Mouse (Mus musculus) hindbrain, embryonic 13.5 days (tissue): Measurements from ENCODE around the gene Sptan1. TPM values are rescaled to one million over a fixed set of nuclear protein-coding genes. Genes with fewer than 3 reads are reported as not detected.

Source experiments
- ATAC-seq: fragments of 200-750 bp; cut with Nextera tagmentation; 2 replicates; pipeline ENCODE4 v1.8.0; 2017; ENCODE audit warnings: moderate TSS enrichment; ENCODE audit not compliant: low FRiP score
- H3K27ac ChIP-seq: fragments of 300-500 bp; sonication (generic); 2 replicates; pipeline ENCODE4 v1.5.1; 2015; ENCODE audit warnings: inconsistent platforms, mild to moderate bottlenecking, moderate library complexity
- H3K27me3 ChIP-seq: fragments of 300-500 bp; sonication (generic); 2 replicates; pipeline ENCODE4 v1.6.1; 2015; ENCODE audit warnings: mild to moderate bottlenecking, inconsistent platforms
- H3K36me3 ChIP-seq: fragments of 300-500 bp; sonication (generic); 2 replicates; pipeline ENCODE4 v1.6.1; 2015; ENCODE audit warnings: mild to moderate bottlenecking, inconsistent platforms
- H3K4me1 ChIP-seq: fragments of 300-500 bp; sonication (generic); replicated peaks from 2 replicates; pipeline ENCODE4 v1.6.1; 2015; ENCODE audit warnings: inconsistent platforms
- H3K4me2 ChIP-seq: fragments of 300-500 bp; sonication (generic); 2 replicates; pipeline ENCODE4 v1.6.1; 2015; ENCODE audit warnings: inconsistent platforms, mild to moderate bottlenecking, moderate library complexity
- H3K4me3 ChIP-seq: fragments of 300-500 bp; sonication (generic); 2 replicates; pipeline ENCODE4 v1.5.1; 2015; ENCODE audit warnings: mild to moderate bottlenecking, inconsistent platforms
- H3K9ac ChIP-seq: fragments of 300-500 bp; sonication (generic); 2 replicates; pipeline ENCODE4 v1.6.1; 2015; ENCODE audit warnings: mild to moderate bottlenecking, inconsistent platforms
- H3K9me3 ChIP-seq: fragments of 300-500 bp; sonication (generic); 2 replicates; pipeline ENCODE4 v1.6.1; 2016; ENCODE audit warnings: inconsistent platforms
- WGBS: fragments of 180-500 bp; shearing (Covaris S2); methylation state at CpG from one replicate; pipeline ENCODE4 v1.1.7; 2015; 5-methylcytosine and 5-hydroxymethylcytosine counted together
- polyA plus RNA-seq: library from polyadenylated mRNA; unstranded; fragments of >200 nt; fragmentation: Nextera tagmentation; extraction: Ambion mirVana; gene quantifications from 2 replicates; pipeline ENCODE4 v1.2.1, GENCODE M21; 2015

Sptan1 gene
- polyA plus RNA-seq, 1 experiment from 2014 or later, result 192 TPM

DNA sequence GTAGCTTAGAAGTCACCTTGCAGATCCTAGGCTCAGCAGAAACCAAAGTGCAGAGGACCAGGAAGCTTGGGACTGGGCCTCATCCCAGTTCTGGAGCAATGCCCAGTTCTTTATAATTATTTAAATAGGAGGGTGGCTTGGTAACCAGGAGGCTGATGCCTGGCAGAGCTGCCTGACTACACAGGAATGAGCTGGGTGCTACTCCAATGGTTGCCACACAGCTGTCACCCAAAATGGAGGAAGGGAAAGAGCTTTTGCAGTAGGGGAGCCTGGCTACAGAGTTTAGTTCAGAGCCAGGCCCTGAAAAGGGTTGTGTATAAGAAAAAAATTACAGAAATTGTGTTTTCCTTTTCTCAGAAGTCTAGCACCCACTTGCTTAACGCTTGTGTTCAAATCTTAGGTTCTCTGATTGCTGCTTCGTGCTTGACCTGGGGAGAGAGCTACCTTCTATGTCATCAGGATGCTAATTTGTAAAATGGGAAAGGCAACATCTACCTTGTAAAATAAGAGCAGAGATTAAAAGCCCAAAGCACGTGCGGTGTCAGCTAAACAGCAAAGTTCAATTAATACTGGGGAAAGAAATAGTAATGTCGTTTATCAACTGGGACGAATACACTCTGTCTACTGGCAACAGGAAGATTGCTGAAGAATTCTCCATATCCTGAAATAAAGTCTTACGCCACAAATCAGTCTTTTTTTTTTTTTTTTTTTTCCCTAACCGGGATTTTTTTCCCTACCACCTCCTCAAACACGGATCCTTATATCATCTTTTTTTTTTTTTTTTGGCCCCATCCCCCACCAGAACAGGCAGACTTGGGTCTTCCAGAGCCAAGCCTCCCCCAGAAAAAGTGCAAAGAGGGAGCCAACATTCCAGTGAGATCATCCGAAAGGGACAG, 758 bp upstream of the Sptan1 start:
- peak; percentile 17; the same call in 1 of the 2 replicates for ATAC-seq
- peak overlapping the region; percentile 99 for H3K9ac ChIP-seq
- peaks cover 19% of the 10 kb centered on the region for H3K36me3 ChIP-seq
- H3K9me3 ChIP-seq, result no peaks in the 10 kb centered on the region
- H3K4me1 ChIP-seq, result peaks cover 51% of the 10 kb centered on the region
- peak overlapping the region; percentile 91 for H3K4me3 ChIP-seq
- no peaks in the 10 kb centered on the region for H3K27me3 ChIP-seq
- H3K27ac ChIP-seq, result peak overlapping the region; percentile 95
- 16% methylated on average over 10 of the region's 10 CpGs for WGBS
- peak overlapping the region; percentile 57 for H3K4me2 ChIP-seq

GRCm38 (mm10) chr2:29965906-29966305, 546 bp downstream of the Sptan1 start:
- WGBS, result under 1% methylated on average over 40 of the region's 41 CpGs
- H3K9me3 ChIP-seq, result no peaks in the 10 kb centered on the region
- H3K4me2 ChIP-seq, result peak overlapping the region; percentile 76
- peaks cover 61% of the 10 kb centered on the region for H3K4me1 ChIP-seq
- peak overlapping the region; percentile 91 for H3K4me3 ChIP-seq
- H3K27ac ChIP-seq, result peak overlapping the region; percentile 98
- peak; percentile 60 for ATAC-seq
- H3K9ac ChIP-seq, result peak overlapping the region; percentile 99
- H3K27me3 ChIP-seq, result no peaks in the 10 kb centered on the region
- peaks cover 21% of the 10 kb centered on the region for H3K36me3 ChIP-seq

DNA sequence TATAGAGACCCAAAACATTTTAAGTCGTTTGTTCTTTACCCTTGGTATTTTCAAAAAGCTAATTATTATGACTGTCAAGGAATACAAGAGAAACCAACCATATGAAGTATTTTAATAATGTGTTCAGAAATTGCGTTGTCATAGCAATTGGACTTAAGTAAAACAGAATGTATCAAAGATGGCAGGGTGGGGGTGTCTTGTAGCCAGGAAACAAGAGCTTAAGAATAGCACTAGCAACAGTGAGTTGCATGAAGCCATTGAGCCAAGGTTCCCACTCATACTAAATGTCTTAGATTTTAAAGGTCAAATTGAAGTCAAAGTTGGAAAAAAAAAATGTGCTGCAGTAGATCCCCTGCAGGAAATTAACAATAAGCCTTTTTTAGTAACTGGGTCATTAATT, 1.5 kb downstream of the Sptan1 start:
- no peaks in the 10 kb centered on the region for H3K9me3 ChIP-seq
- H3K9ac ChIP-seq, result peak overlapping the region; percentile 99
- peaks cover 68% of the 10 kb centered on the region for H3K4me1 ChIP-seq
- H3K27ac ChIP-seq, result 0 out of 2 replicates have a peak overlapping the region, but pooled peaks have one; percentile 98
- H3K4me3 ChIP-seq, result peak overlapping the region; percentile 91
- peak overlapping the region; percentile 76 for H3K4me2 ChIP-seq
- ATAC-seq, result no peak
- H3K36me3 ChIP-seq, result peaks cover 21% of the 10 kb centered on the region
- 66% methylated on average over 2 of the region's 2 CpGs for WGBS
- H3K27me3 ChIP-seq, result no peaks in the 10 kb centered on the region

DNA sequence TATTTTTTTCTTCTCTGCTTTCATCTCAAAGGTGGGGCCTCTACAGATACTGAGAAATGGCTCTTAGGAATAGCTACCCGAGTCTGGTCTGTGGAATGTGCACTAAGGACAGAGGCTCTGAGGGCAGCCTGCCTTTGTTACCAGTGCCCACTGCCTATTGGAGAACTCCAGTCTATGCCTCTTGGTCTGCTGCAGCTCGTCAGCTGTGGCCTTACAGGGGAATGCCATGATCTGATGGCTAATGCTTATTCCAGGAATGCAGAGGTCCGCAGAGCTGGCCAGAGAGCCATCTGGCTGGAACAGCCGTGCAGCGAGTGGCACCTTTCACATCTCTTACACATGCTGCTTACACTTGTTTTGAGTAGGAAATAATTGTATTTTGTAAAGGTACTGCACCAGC, 2.4 kb downstream of the Sptan1 start:
- Histone ChIP-seq H3K9ac (peak overlapping the region; percentile 99), H3K9me3 (no peaks in the 10 kb centered on the region), H3K27me3 (no peaks in the 10 kb centered on the region), H3K4me3 (peak overlapping the region; percentile 91), H3K4me2 (peak overlapping the region; percentile 76), H3K36me3 (peaks cover 21% of the 10 kb centered on the region), H3K27ac (peak overlapping the region; percentile 40; the same call in 1 of the 2 replicates), H3K4me1 (peaks cover 75% of the 10 kb centered on the region)
- no peak for ATAC-seq
- 49% methylated on average over 5 of the region's 5 CpGs for WGBS

- no peaks in the 10 kb centered on the region for H3K9me3 ChIP-seq
- H3K4me2 ChIP-seq, result peak overlapping the region; percentile 76
- H3K9ac ChIP-seq, result peak overlapping the region; percentile 46; the same call in 1 of the 2 replicates
- WGBS, result 80% methylated on average over 5 of the region's 5 CpGs
- H3K4me1 ChIP-seq, result peaks cover 75% of the 10 kb centered on the region
- H3K27ac ChIP-seq, result no peak overlapping the region
- H3K27me3 ChIP-seq, result no peaks in the 10 kb centered on the region
- no peak for ATAC-seq
- peaks cover 21% of the 10 kb centered on the region for H3K36me3 ChIP-seq
- H3K4me3 ChIP-seq, result peak overlapping the region; percentile 14; the same call in 1 of the 2 replicates
Measured at GRCm38 (mm10) chr2:29968638-29969037, 3.3 kb downstream of the Sptan1 start.

DNA sequence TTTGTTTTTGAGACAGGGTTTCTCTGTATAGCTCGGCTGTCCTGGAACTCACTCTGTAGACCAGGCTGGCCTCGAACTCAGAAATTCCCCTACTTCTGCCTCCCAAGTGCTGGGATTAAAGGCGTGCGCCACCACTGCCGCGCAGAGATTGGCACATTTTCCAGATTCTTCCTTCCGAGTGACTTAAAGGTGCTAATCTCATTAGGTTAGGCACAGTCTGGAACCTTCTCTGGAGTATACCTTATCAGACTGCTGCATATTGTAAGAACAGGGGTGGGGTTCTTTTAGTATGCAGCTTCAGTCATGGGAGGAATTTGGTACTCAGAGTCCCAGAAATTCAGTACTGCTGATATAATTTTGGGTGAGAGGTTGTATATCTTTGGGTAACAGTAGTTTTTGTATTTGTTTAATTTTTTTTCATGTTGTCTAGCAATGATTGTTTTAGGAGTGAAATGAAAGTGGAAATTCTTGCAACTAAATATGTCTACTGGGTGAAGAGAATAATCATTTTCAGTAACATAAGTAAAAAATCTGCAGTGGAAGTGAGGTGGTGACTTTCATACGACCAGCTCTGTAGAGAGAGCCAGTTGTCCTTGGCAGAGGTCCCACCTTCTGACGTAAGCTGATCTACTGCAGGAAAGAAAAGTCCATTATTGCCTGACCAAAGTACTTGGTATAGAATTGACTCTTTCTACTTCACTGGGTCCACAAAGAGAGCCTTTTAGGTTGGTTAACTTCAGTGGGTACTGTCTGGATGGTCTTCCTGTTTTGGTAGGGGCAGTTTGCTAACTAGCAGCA, 6.7 kb downstream of the Sptan1 start:
- peaks cover 70% of the 10 kb centered on the region for H3K4me1 ChIP-seq
- H3K27me3 ChIP-seq, result no peaks in the 10 kb centered on the region
- ATAC-seq, result no peak
- peak overlapping the region; percentile 44; the same call in 1 of the 2 replicates for H3K27ac ChIP-seq
- H3K4me2 ChIP-seq, result no peak overlapping the region
- 81% methylated on average over 9 of the region's 9 CpGs for WGBS
- H3K36me3 ChIP-seq, result peaks cover 32% of the 10 kb centered on the region
- H3K4me3 ChIP-seq, result no peak overlapping the region
- no peaks in the 10 kb centered on the region for H3K9me3 ChIP-seq
- H3K9ac ChIP-seq, result no peak overlapping the region

DNA sequence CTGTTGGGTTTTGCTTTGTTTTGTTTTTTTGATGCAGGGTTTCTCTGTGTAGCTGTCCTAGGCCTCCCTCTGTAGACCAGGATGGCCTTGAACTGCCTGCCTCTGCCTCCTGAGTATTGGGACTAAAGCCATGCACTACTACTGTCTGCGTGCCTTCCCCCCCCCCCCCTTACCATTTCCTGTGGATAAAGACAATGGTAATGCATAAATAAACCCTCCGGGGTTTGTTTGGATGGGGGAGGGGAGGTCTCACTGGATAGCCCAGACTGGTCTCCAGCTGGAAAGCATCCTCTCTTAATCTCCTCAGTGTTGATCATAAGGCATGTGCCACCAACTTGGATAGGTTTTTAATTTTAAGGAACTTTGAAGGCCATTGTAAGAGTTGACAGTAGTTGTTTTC, 8.2 kb downstream of the Sptan1 start:
- Histone ChIP-seq H3K9ac (no peak overlapping the region), H3K36me3 (peaks cover 29% of the 10 kb centered on the region), H3K27me3 (no peaks in the 10 kb centered on the region), H3K27ac (no peak overlapping the region), H3K4me2 (no peak overlapping the region), H3K4me3 (no peak overlapping the region), H3K9me3 (no peaks in the 10 kb centered on the region), H3K4me1 (peaks cover 55% of the 10 kb centered on the region)
- no peak for ATAC-seq
- 6% methylated on average over 2 of the region's 2 CpGs for WGBS

- Histone ChIP-seq H3K27ac (no peak overlapping the region), H3K4me3 (no peak overlapping the region), H3K9me3 (no peaks in the 10 kb centered on the region), H3K4me1 (peaks cover 26% of the 10 kb centered on the region), H3K36me3 (peaks cover 51% of the 10 kb centered on the region), H3K9ac (no peak overlapping the region), H3K27me3 (no peaks in the 10 kb centered on the region), H3K4me2 (no peak overlapping the region)
- no peak for ATAC-seq
Measured at GRCm38 (mm10) chr2:29977307-29977706, 11.9 kb downstream of the Sptan1 start.

- H3K4me1 ChIP-seq, result peaks cover 4% of the 10 kb centered on the region; the same call in 1 of the 2 replicates
- H3K9me3 ChIP-seq, result no peaks in the 10 kb centered on the region
- no peak overlapping the region for H3K4me2 ChIP-seq
- H3K27me3 ChIP-seq, result no peaks in the 10 kb centered on the region
- peaks cover 81% of the 10 kb centered on the region for H3K36me3 ChIP-seq
- no peak overlapping the region for H3K4me3 ChIP-seq
- H3K9ac ChIP-seq, result no peak overlapping the region
- H3K27ac ChIP-seq, result no peak overlapping the region
- no peak for ATAC-seq
- WGBS, result 100% methylated on average over 1 of the region's 1 CpGs
Measured at GRCm38 (mm10) chr2:29980661-29981060, 15.3 kb downstream of the Sptan1 start.

GRCm38 (mm10) chr2:29991962-29992361, 26.6 kb downstream of the Sptan1 start:
- Histone ChIP-seq H3K4me3 (no peak overlapping the region), H3K9ac (no peak overlapping the region), H3K4me1 (no peaks in the 10 kb centered on the region), H3K36me3 (peaks cover 100% of the 10 kb centered on the region), H3K9me3 (no peaks in the 10 kb centered on the region), H3K27me3 (no peaks in the 10 kb centered on the region), H3K4me2 (no peak overlapping the region), H3K27ac (no peak overlapping the region)
- ATAC-seq, result no peak
- 56% methylated on average over 2 of the region's 2 CpGs for WGBS

- H3K9me3 ChIP-seq, result no peaks in the 10 kb centered on the region
- H3K9ac ChIP-seq, result no peak overlapping the region
- no peak overlapping the region for H3K4me3 ChIP-seq
- 74% methylated on average over 1 of the region's 1 CpGs for WGBS
- H3K36me3 ChIP-seq, result peaks cover 98% of the 10 kb centered on the region
- H3K27ac ChIP-seq, result no peak overlapping the region
- no peak for ATAC-seq
- H3K4me2 ChIP-seq, result no peak overlapping the region
- H3K27me3 ChIP-seq, result no peaks in the 10 kb centered on the region
- H3K4me1 ChIP-seq, result no peaks in the 10 kb centered on the region
Measured at GRCm38 (mm10) chr2:30009101-30009500, 43.7 kb downstream of the Sptan1 start.

DNA sequence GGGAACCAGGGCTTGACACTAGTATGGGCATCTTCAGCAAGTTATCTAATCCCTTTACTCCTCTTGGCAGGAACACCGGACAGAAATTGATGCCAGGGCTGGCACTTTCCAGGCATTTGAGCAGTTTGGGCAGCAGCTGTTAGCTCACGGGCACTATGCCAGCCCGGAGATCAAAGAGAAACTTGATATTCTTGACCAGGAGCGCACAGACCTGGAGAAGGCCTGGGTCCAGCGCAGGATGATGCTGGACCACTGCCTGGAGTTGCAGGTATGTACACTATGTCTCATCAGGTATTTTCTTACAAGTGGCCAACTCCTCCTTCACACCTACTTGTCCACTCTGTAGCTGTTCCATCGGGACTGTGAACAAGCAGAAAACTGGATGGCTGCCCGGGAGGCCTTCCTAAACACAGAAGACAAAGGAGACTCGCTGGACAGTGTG, 45.5 kb downstream of the Sptan1 start:
- no peaks in the 10 kb centered on the region for H3K27me3 ChIP-seq
- H3K4me2 ChIP-seq, result no peak overlapping the region
- 90% methylated on average over 8 of the region's 8 CpGs for WGBS
- H3K27ac ChIP-seq, result no peak overlapping the region
- H3K9ac ChIP-seq, result no peak overlapping the region
- ATAC-seq, result no peak
- H3K4me3 ChIP-seq, result no peak overlapping the region
- H3K36me3 ChIP-seq, result peaks cover 99% of the 10 kb centered on the region
- no peaks in the 10 kb centered on the region for H3K9me3 ChIP-seq
- H3K4me1 ChIP-seq, result no peaks in the 10 kb centered on the region
